Mouse (Mus musculus) liver, embryonic 12.5 days (tissue): ENCODE measurements around the gene Fes. TPM values are rescaled to one million over a fixed set of nuclear protein-coding genes. Genes with fewer than 3 reads are reported as not detected.
A peak's percentile ranks its signal among the peaks of the same experiment; 100 is the strongest.

ENCODE experiments used
- ATAC-seq: fragments of 200-750 bp; cut with Nextera tagmentation; 2 replicates; pipeline ENCODE4 v1.8.0; 2017; ENCODE audit warnings: moderate number of reproducible peaks, mild to moderate bottlenecking, moderate library complexity
- H3K27ac ChIP-seq: fragments of 300-500 bp; sonication (generic); 2 replicates; pipeline ENCODE4 v1.5.1; 2016; ENCODE audit warnings: mild to moderate bottlenecking
- H3K27me3 ChIP-seq: fragments of 300-500 bp; sonication (generic); replicated peaks from 2 replicates; pipeline ENCODE4 v1.6.1; 2016; ENCODE audit warnings: mild to moderate bottlenecking, moderate library complexity
- H3K36me3 ChIP-seq: fragments of 300-500 bp; sonication (generic); 2 replicates; pipeline ENCODE4 v1.6.1; 2016; ENCODE audit warnings: mild to moderate bottlenecking, moderate library complexity
- H3K4me1 ChIP-seq: fragments of 300-500 bp; sonication (generic); 2 replicates; pipeline ENCODE4 v1.6.1; 2016
- H3K4me2 ChIP-seq: fragments of 300-500 bp; sonication (generic); 2 replicates; pipeline ENCODE4 v1.6.1; 2016; ENCODE audit warnings: mild to moderate bottlenecking, moderate library complexity
- H3K4me3 ChIP-seq: fragments of 300-500 bp; sonication (generic); 2 replicates; pipeline ENCODE4 v1.5.1; 2016; ENCODE audit warnings: mild to moderate bottlenecking, moderate library complexity
- H3K9ac ChIP-seq: fragments of 300-500 bp; sonication (generic); 2 replicates; pipeline ENCODE4 v1.6.1; 2016; ENCODE audit warnings: mild to moderate bottlenecking, moderate library complexity
- H3K9me3 ChIP-seq: fragments of 300-500 bp; sonication (generic); replicated peaks from 2 replicates; pipeline ENCODE4 v1.6.1; 2016; ENCODE audit warnings: mild to moderate bottlenecking, moderate library complexity
- WGBS: fragments of 180-500 bp; shearing (Covaris S2); methylation state at CpG from one replicate; pipeline ENCODE4 v1.1.7; 2016; ENCODE audit not compliant: insufficient replicate concordance; 5-methylcytosine and 5-hydroxymethylcytosine counted together
- polyA plus RNA-seq: library from polyadenylated mRNA; unstranded; fragments of >200 nt; fragmentation: Nextera tagmentation; extraction: Ambion mirVana; gene quantifications from 2 replicates; pipeline ENCODE4 v1.2.1, GENCODE M21; 2016

Gene Fes
- polyA plus RNA-seq, 1 experiment from 2014 or later, result 10.3 TPM

GRCm38 (mm10) chr7:80352920-80353319 is 34.8 kb downstream of the Fes start:
- Histone ChIP-seq H3K9ac (no peak overlapping the region), H3K4me1 (peaks cover 18% of the 10 kb centered on the region), H3K4me2 (no peak overlapping the region), H3K36me3 (peaks cover 65% of the 10 kb centered on the region), H3K27me3 (no peaks in the 10 kb centered on the region), H3K9me3 (no peaks in the 10 kb centered on the region), H3K27ac (no peak overlapping the region), H3K4me3 (no peak overlapping the region)
- 85% methylated on average over 8 of the region's 8 CpGs for WGBS
- no peak for ATAC-seq

DNA sequence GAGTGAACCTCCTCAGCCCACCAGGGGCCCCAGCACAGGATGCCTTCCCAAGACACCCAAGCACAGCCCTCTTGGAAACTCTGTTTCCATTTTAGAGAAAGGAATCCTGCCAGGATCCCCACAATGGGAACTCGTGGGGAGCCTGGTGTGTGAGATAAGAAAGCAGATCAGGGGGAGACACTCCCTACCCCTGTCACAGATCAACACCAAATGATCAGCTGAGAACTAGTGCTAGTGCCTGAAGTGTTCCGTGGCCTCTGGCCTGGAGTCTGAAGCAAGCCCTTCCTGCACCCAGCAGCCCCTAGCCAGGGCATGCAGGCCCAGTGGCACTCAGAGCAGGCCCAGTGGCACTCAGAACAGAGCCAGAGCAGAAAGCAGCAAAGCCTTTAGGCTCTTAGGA is 36.9 kb downstream of the Fes start:
- no peak overlapping the region for H3K27ac ChIP-seq
- H3K4me2 ChIP-seq, result no peak overlapping the region
- ATAC-seq, result peak; percentile 53
- no peak overlapping the region for H3K9ac ChIP-seq
- H3K9me3 ChIP-seq, result no peaks in the 10 kb centered on the region
- H3K27me3 ChIP-seq, result no peaks in the 10 kb centered on the region
- peaks cover 31% of the 10 kb centered on the region for H3K4me1 ChIP-seq
- WGBS, result 16% methylated on average over 2 of the region's 2 CpGs
- H3K36me3 ChIP-seq, result peaks cover 44% of the 10 kb centered on the region
- no peak overlapping the region for H3K4me3 ChIP-seq

DNA sequence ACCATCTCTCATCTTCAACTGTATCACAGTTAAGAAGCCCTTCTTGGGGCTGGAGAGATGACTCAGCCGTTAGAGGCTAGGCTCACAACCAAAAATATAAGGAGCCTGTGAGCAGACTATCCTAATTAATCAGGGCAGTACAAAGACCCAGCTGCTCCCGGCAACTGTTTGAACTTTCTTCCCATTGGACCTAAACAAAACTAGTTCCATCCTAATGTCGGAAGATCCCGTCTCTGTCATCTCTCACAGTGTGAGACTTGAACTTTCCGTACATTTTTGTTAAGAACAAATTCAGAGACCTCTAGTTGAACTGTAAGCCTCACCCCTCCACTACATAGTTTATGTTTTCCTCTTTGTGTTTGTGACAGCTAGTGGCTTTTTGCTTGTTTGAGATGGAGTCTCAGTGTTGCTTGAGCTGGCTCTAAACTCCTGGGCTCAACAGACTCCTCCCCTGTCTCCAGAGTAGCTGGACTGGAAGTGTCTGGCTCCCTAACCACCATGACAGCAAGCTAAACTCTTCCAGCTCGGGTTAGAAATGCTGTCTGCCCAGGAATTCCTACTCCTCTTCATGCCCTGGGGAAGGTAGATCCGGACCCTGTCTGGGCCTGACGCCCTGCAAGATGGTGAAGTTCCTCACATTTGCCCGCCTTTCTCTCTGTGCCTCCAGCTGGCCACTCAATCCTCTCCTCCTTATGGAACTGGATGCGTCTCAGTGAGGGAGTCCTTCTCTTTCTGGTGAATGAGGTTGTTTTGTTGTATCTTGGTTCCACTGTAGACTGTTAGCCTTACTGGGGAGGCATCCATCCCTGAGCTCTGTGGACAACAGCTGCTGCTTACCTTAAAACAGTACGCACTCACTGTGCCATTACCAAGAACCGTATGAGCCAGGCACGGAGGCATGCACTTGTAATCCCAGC is 39.8 kb downstream of the Fes start:
- H3K27me3 ChIP-seq, result no peaks in the 10 kb centered on the region
- H3K9me3 ChIP-seq, result no peaks in the 10 kb centered on the region
- no peak overlapping the region for H3K4me3 ChIP-seq
- 70% methylated on average over 13 of the region's 13 CpGs for WGBS
- 0 out of 2 replicates have a peak overlapping the region, but pooled peaks have one; percentile 9 for H3K9ac ChIP-seq
- ATAC-seq, result no peak
- peaks cover 27% of the 10 kb centered on the region for H3K36me3 ChIP-seq
- no peak overlapping the region for H3K4me2 ChIP-seq
- H3K27ac ChIP-seq, result no peak overlapping the region; the same call in 1 of the 2 replicates
- peaks cover 39% of the 10 kb centered on the region for H3K4me1 ChIP-seq

DNA sequence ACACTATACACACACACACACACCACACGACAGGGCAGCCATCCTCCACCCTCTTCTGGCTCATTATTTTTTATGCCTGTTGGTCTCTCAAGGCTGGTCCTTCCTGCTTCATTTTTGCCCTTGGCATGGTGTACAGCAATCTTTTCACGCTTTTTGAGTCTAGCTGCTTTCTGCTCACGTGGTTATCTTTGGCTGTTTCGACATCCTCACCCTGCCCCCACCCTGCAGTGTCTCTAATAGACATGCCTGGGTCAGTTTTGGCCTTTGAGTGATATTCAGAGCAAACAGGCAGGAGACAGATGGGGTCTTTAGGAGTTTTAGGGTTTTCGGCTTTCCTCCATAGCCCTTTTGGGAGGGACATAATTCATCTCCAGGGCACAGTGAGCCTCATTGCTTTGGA is 40.9 kb downstream of the Fes start:
- no peak overlapping the region for H3K9ac ChIP-seq
- no peak for ATAC-seq
- peaks cover 49% of the 10 kb centered on the region for H3K4me1 ChIP-seq
- peaks cover 20% of the 10 kb centered on the region for H3K36me3 ChIP-seq
- no peak overlapping the region for H3K4me2 ChIP-seq
- no peaks in the 10 kb centered on the region for H3K27me3 ChIP-seq
- H3K27ac ChIP-seq, result no peak overlapping the region
- no peak overlapping the region for H3K4me3 ChIP-seq
- no peaks in the 10 kb centered on the region for H3K9me3 ChIP-seq
- 49% methylated on average over 5 of the region's 5 CpGs for WGBS

GRCm38 (mm10) chr7:80346173-80346572 is 41.6 kb downstream of the Fes start:
- Histone ChIP-seq H3K4me2 (no peak overlapping the region), H3K27ac (no peak overlapping the region), H3K4me3 (no peak overlapping the region), H3K9ac (no peak overlapping the region), H3K4me1 (peaks cover 49% of the 10 kb centered on the region), H3K36me3 (peaks cover 15% of the 10 kb centered on the region), H3K9me3 (no peaks in the 10 kb centered on the region), H3K27me3 (no peaks in the 10 kb centered on the region)
- 81% methylated on average over 9 of the region's 9 CpGs for WGBS
- no peak for ATAC-seq

GRCm38 (mm10) chr7:80343270-80344018 is 44.3 kb downstream of the Fes start:
- Histone ChIP-seq H3K4me1 (peaks cover 59% of the 10 kb centered on the region), H3K9me3 (no peaks in the 10 kb centered on the region), H3K36me3 (peaks cover 4% of the 10 kb centered on the region; the same call in 1 of the 2 replicates), H3K4me3 (peak overlapping the region; percentile 66), H3K27ac (peak overlapping the region; percentile 70), H3K9ac (peak overlapping the region; percentile 76), H3K27me3 (no peaks in the 10 kb centered on the region), H3K4me2 (peak overlapping the region; percentile 73)
- WGBS, result 23% methylated on average over 19 of the region's 19 CpGs
- ATAC-seq, result no peak

- peaks cover 9% of the 10 kb centered on the region for H3K36me3 ChIP-seq
- peak within 1 kb of the TSS; percentile 76 for H3K9ac ChIP-seq
- H3K9me3 ChIP-seq, result no peaks in the 10 kb centered on the region
- H3K27ac ChIP-seq, result peak within 1 kb of the TSS; percentile 70
- H3K27me3 ChIP-seq, result no peaks in the 10 kb centered on the region
- H3K4me1 ChIP-seq, result peaks cover 55% of the 10 kb centered on the region
- ATAC-seq, result peak; percentile 14; the same call in 1 of the 2 replicates
- H3K4me2 ChIP-seq, result peak within 1 kb of the TSS; percentile 73
- H3K4me3 ChIP-seq, result peak within 1 kb of the TSS; percentile 66
- WGBS, result 1% methylated on average over 25 of the region's 25 CpGs
Measured at GRCm38 (mm10) chr7:80342858-80343257, 44.9 kb downstream of the Fes start, which contains the start of gene Hddc3. Hddc3 (plus strand) TSS chr7:80343104.

- no peak overlapping the region for H3K4me2 ChIP-seq
- H3K9ac ChIP-seq, result 0 out of 2 replicates have a peak overlapping the region, but pooled peaks have one; percentile 13
- peaks cover 47% of the 10 kb centered on the region for H3K4me1 ChIP-seq
- peaks cover 17% of the 10 kb centered on the region for H3K36me3 ChIP-seq
- H3K9me3 ChIP-seq, result no peaks in the 10 kb centered on the region
- WGBS, result 67% methylated on average over 7 of the region's 7 CpGs
- H3K27ac ChIP-seq, result no peak overlapping the region
- H3K27me3 ChIP-seq, result no peaks in the 10 kb centered on the region
- no peak overlapping the region for H3K4me3 ChIP-seq
- no peak for ATAC-seq
Measured at GRCm38 (mm10) chr7:80341793-80342192, 46.0 kb downstream of the Fes start.

- Histone ChIP-seq H3K4me1 (peaks cover 41% of the 10 kb centered on the region), H3K4me3 (peak within 1 kb of the TSS; percentile 69), H3K4me2 (peak within 1 kb of the TSS; percentile 89), H3K9me3 (no peaks in the 10 kb centered on the region), H3K9ac (peak within 1 kb of the TSS; percentile 78), H3K27me3 (no peaks in the 10 kb centered on the region), H3K27ac (peak within 1 kb of the TSS; percentile 87), H3K36me3 (peaks cover 27% of the 10 kb centered on the region)
- 4% methylated on average over 11 of the region's 11 CpGs for WGBS
- ATAC-seq, result peak; percentile 52
Measured at GRCm38 (mm10) chr7:80340793-80341192, 47.0 kb downstream of the Fes start, which contains the start of gene Unc45a. Unc45a (minus strand) TSS chr7:80341005.

DNA sequence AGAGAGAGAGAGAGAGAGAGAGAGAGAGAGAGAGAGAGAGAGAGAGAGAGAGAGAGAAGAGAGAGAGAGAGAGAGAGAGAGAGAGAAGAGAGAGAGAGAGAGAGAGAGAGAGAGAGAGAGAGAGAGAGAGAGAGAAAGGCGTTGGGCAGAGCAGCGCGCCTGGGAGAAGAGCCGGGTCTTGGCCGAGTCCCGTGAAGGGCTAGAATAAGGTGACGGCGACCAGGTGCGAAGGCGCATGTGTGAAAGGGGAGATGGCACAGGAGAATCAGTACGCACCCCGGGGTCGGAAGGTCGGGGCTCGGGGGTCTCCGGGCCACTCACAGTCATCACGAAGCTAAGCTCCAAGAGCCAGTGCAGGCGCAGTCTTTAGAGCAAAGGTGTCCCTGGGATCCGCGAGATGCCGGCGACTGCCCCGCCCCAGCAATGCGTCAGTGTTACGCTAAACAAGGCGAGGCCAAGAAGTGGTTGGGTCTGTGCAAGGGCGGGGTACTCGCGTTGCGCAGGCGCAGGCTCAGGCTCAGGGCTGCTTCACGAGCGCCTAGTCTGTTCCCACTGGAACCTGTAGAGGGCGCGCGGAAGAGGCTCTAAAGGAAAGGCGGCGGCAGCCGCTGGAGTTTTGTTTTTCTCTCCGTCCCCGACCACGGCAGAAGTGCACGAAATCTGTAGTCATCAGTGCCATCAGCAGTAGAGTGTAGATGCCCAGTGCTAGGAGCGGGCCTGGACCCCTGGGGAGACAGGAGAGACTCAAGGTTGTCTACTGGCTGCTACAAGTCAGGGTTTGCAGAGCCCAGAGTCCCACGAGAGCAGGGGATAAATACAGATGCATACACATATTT is 47.7 kb downstream of the Fes start:
- peak; percentile 98 for ATAC-seq

DNA sequence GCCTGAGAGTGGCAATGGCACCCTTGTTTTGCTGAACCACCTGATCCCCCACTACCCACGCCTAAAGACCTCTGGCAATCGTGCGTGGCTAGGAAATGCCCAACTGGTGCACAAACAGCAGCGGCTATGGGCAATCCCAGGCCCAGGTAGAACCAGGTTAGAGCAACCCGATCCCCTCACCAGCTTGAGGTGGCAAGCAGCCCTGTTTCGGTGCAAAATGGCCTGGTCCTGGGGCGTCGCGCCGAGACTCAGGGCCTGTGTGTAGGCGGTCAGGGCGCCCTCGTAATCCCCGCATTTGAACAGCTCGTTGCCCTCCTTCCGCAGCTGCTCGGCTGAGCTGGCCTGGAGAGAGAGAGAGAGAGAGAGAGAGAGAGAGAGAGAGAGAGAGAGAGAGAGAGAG is 48.4 kb downstream of the Fes start:
- 11% methylated on average over 17 of the region's 17 CpGs for WGBS
- Histone ChIP-seq H3K4me2 (peak overlapping the region; percentile 89), H3K9me3 (no peaks in the 10 kb centered on the region), H3K4me3 (peak overlapping the region; percentile 69), H3K9ac (peak overlapping the region; percentile 78), H3K27ac (peak overlapping the region; percentile 75; the same call in 1 of the 2 replicates), H3K4me1 (peaks cover 41% of the 10 kb centered on the region), H3K27me3 (no peaks in the 10 kb centered on the region), H3K36me3 (peaks cover 38% of the 10 kb centered on the region)
- ATAC-seq, result no peak

More for the DNA sequence above, 47.7 kb downstream of the Fes start:
- H3K4me2 ChIP-seq, result peak overlapping the region; percentile 89
- H3K4me1 ChIP-seq, result peaks cover 41% of the 10 kb centered on the region
- H3K4me3 ChIP-seq, result peak overlapping the region; percentile 69
- H3K36me3 ChIP-seq, result peaks cover 32% of the 10 kb centered on the region
- H3K9ac ChIP-seq, result peak overlapping the region; percentile 78
- no peaks in the 10 kb centered on the region for H3K27me3 ChIP-seq
- peak overlapping the region; percentile 87 for H3K27ac ChIP-seq
- under 1% methylated on average over 45 of the region's 45 CpGs for WGBS
- no peaks in the 10 kb centered on the region for H3K9me3 ChIP-seq
